Mouse (Mus musculus) lung, embryonic 14.5 days (tissue): ENCODE measurements around the gene Mfsd6. TPM values are rescaled to one million over a fixed set of nuclear protein-coding genes. Genes with fewer than 3 reads are reported as not detected.

Experiments
- ATAC-seq: fragments of 200-750 bp; cut with Nextera tagmentation; 2 replicates; pipeline ENCODE4 v1.8.0; 2017; ENCODE audit warnings: mild to moderate bottlenecking, moderate TSS enrichment, moderate library complexity; ENCODE audit not compliant: insufficient read depth
- DNase-seq: peaks from one replicate; pipeline ENCODE4 v3.0.0-alpha.2; 2015
- H3K27ac ChIP-seq: fragments of 300-500 bp; sonication (generic); 2 replicates; pipeline ENCODE4 v1.5.1; 2014; ENCODE audit warnings: low read depth, mild to moderate bottlenecking, moderate library complexity
- H3K27me3 ChIP-seq: fragments of 300-500 bp; sonication (generic); 2 replicates; pipeline ENCODE4 v1.6.1; 2014; ENCODE audit warnings: low read length, control low read depth; ENCODE audit not compliant: insufficient read depth
- H3K36me3 ChIP-seq: fragments of 300-500 bp; sonication (generic); 2 replicates; pipeline ENCODE4 v1.6.1; 2014; ENCODE audit warnings: control low read depth; ENCODE audit not compliant: insufficient read depth
- H3K4me1 ChIP-seq: fragments of 300-500 bp; sonication (generic); 2 replicates; pipeline ENCODE4 v1.6.1; 2014; ENCODE audit warnings: antibody characterized with exemption, control low read depth; ENCODE audit not compliant: insufficient read depth
- H3K4me2 ChIP-seq: fragments of 300-500 bp; sonication (generic); 2 replicates; pipeline ENCODE4 v1.6.1; 2014; ENCODE audit warnings: mild to moderate bottlenecking
- H3K4me3 ChIP-seq: fragments of 300-500 bp; sonication (generic); 2 replicates; pipeline ENCODE4 v1.5.1; 2014; ENCODE audit warnings: low read depth, low read length
- H3K9ac ChIP-seq: fragments of 300-500 bp; sonication (generic); 2 replicates; pipeline ENCODE4 v1.6.1; 2014
- H3K9me3 ChIP-seq: fragments of 300-500 bp; sonication (generic); 2 replicates; pipeline ENCODE4 v1.6.1; 2016; ENCODE audit warnings: low read depth, low read length, control low read depth
- CTCF ChIP-seq: IDR thresholded peaks from 2 replicates; pipeline ENCODE4 v1.5.1; 2016; ENCODE audit warnings: antibody characterized with exemption, low read depth
- WGBS: fragments of 180-500 bp; shearing (Covaris S2); extraction: QIAGEN DNeasy Blood & Tissue Kit; methylation state at CpG from one replicate; pipeline ENCODE4 v1.1.7; 2014; 5-methylcytosine and 5-hydroxymethylcytosine counted together
- polyA plus RNA-seq: library from polyadenylated mRNA; unstranded; fragments of >200 nt; fragmentation: Nextera tagmentation; extraction: Ambion mirVana; gene quantifications from 2 replicates; pipeline ENCODE4 v1.2.1, GENCODE M21; 2014

Gene Mfsd6
- polyA plus RNA-seq, 1 experiment from 2014 or later, result 3.9 TPM

- WGBS, result 42% methylated on average over 6 of the region's 6 CpGs
- ATAC-seq, result peak; percentile 54; the same call in 1 of the 2 replicates
Measured at GRCm38 (mm10) chr1:52640266-52640665, 87.0 kb downstream of the Mfsd6 start.

DNA sequence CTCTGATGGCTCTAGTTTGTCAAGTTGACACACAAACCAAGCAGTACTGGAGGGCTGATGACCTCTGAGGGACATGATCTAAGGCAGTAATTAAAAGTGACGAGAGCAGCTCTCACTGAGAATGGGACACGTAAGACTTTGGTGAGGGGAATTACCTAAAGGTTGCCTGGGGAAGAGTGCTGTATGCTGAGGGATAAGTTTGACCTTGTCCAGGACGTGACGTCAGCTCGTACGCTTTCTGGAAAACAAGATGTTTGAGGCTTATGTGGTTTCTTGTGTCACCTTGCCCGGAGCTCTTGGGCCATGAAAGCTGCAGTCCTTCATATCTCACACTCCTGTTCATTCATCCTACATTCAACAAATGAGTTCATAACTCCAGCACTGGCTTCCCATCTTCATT, 88.2 kb downstream of the Mfsd6 start:
- Histone ChIP-seq H3K4me3 (no peak overlapping the region), H3K36me3 (peaks cover 21% of the 10 kb centered on the region; the same call in 1 of the 2 replicates), H3K4me2 (no peak overlapping the region), H3K9ac (no peak overlapping the region), H3K9me3 (no peaks in the 10 kb centered on the region), H3K4me1 (no peaks in the 10 kb centered on the region), H3K27ac (no peak overlapping the region), H3K27me3 (no peaks in the 10 kb centered on the region)
- 89% methylated on average over 7 of the region's 7 CpGs for WGBS
- ATAC-seq, result no peak
- TF ChIP-seq CTCF, result no peak
- no peak for DNase-seq

More at GRCm38 (mm10) chr1:52640266-52640665, 87.0 kb downstream of the Mfsd6 start:
- H3K4me2 ChIP-seq, result no peak overlapping the region
- TF ChIP-seq CTCF, result no peak
- peak overlapping the region; percentile 9; the same call in 1 of the 2 replicates for H3K27ac ChIP-seq
- no peaks in the 10 kb centered on the region for H3K27me3 ChIP-seq
- peaks cover 21% of the 10 kb centered on the region; the same call in 1 of the 2 replicates for H3K36me3 ChIP-seq
- no peaks in the 10 kb centered on the region for H3K4me1 ChIP-seq
- H3K9me3 ChIP-seq, result no peaks in the 10 kb centered on the region
- H3K9ac ChIP-seq, result no peak overlapping the region
- no peak overlapping the region for H3K4me3 ChIP-seq
- peak; percentile 15 for DNase-seq

DNA sequence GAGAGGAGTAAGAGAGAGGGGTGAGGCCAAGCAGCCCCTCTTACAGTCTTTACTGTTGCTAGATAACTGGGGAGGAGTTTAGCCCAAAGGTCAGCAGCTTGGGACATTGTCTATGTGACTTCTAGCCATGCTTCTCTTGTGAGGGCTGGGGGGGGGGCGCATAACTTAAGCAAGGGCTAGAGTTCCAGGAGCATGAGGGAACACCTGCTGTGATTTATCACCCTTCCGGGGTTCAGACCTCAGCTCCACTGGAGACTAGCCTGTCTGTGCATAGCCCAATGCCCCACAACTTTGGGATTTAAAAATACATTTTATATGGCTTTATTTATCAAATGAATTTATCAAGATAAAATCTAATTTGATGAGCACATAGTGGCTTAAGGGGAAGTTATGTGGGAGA, 89.2 kb downstream of the Mfsd6 start:
- no peak for TF ChIP-seq CTCF
- H3K9ac ChIP-seq, result no peak overlapping the region
- H3K4me2 ChIP-seq, result no peak overlapping the region
- no peak for ATAC-seq
- no peak overlapping the region for H3K27ac ChIP-seq
- no peak overlapping the region for H3K4me3 ChIP-seq
- no peaks in the 10 kb centered on the region for H3K9me3 ChIP-seq
- no peak for DNase-seq
- WGBS, result 74% methylated on average over 2 of the region's 2 CpGs
- peaks cover 21% of the 10 kb centered on the region; the same call in 1 of the 2 replicates for H3K36me3 ChIP-seq
- no peaks in the 10 kb centered on the region for H3K27me3 ChIP-seq
- no peaks in the 10 kb centered on the region for H3K4me1 ChIP-seq

DNA sequence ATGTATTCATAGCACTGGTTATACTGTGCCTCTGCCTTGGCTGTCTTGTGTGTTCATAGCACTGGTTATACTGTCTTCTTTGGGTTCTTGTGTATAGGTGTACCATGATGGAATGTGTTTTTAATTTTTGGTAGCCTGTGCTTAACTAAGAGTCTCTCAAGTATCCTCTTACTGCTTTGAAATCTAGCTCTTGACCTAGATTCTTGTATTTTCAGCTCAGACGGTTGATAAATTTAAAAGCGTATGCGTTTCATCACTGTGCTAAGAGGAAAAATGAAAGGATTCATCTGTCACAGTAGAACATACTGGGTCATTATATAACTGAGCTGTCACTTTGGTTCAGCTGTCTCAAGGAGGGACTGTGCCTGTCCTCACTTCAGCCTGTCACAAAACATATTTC, 91.3 kb downstream of the Mfsd6 start:
- DNase-seq, result no peak
- no peak overlapping the region for H3K4me3 ChIP-seq

GRCm38 (mm10) chr1:52634251-52634650, 93.0 kb downstream of the Mfsd6 start:
- ATAC-seq (no peak), DNase-seq (no peak)
- peaks cover 6% of the 10 kb centered on the region; the same call in 1 of the 2 replicates for H3K36me3 ChIP-seq
- 95% methylated on average over 6 of the region's 6 CpGs for WGBS
- no peaks in the 10 kb centered on the region for H3K27me3 ChIP-seq
- no peak overlapping the region for H3K27ac ChIP-seq
- no peaks in the 10 kb centered on the region for H3K9me3 ChIP-seq
- H3K4me3 ChIP-seq, result no peak overlapping the region
- no peak overlapping the region for H3K4me2 ChIP-seq
- no peak for TF ChIP-seq CTCF
- H3K4me1 ChIP-seq, result 0 out of 2 replicates have a peak, but pooled peaks cover 3% of the 10 kb centered on the region
- H3K9ac ChIP-seq, result no peak overlapping the region

More for the DNA sequence above, 91.3 kb downstream of the Mfsd6 start:
- no peak overlapping the region for H3K4me2 ChIP-seq
- ATAC-seq, result no peak
- WGBS, result 84% methylated on average over 3 of the region's 3 CpGs
- H3K9me3 ChIP-seq, result no peaks in the 10 kb centered on the region
- no peaks in the 10 kb centered on the region for H3K27me3 ChIP-seq
- peaks cover 15% of the 10 kb centered on the region; the same call in 1 of the 2 replicates for H3K36me3 ChIP-seq
- 0 out of 2 replicates have a peak, but pooled peaks cover 3% of the 10 kb centered on the region for H3K4me1 ChIP-seq
- no peak for TF ChIP-seq CTCF
- H3K27ac ChIP-seq, result no peak overlapping the region
- H3K9ac ChIP-seq, result no peak overlapping the region

DNA sequence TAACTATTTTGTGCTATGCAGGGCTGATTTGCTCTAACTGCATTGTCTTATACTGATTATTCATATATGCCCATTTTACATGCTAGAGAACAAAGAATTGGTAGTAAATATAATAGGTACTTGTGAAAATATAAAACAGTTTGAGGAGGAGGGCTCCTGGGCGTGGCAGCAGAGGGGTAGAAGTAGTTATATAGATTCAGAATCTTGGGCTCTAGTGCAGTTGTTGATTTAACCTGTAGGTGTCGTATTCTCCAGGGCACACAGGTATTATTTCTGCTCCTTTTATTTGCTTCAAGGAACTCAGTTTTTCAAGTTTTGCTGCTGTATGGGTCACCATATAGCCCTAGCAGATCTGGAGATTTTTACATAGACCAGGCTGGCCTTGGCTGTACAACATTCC, 95.7 kb downstream of the Mfsd6 start:
- peak overlapping the region; percentile 87 for H3K4me3 ChIP-seq
- H3K4me2 ChIP-seq, result peak overlapping the region; percentile 68
- no peak overlapping the region for H3K27ac ChIP-seq
- peak; percentile 35 for TF ChIP-seq CTCF
- no peaks in the 10 kb centered on the region; the same call in 1 of the 2 replicates for H3K36me3 ChIP-seq
- H3K27me3 ChIP-seq, result no peaks in the 10 kb centered on the region
- 0 out of 2 replicates have a peak, but pooled peaks cover 3% of the 10 kb centered on the region for H3K4me1 ChIP-seq
- 55% methylated on average over 2 of the region's 2 CpGs for WGBS
- ATAC-seq, result no peak
- DNase-seq, result peak; percentile 37
- H3K9me3 ChIP-seq, result no peaks in the 10 kb centered on the region
- H3K9ac ChIP-seq, result 0 out of 2 replicates have a peak overlapping the region, but pooled peaks have one; percentile 87

GRCm38 (mm10) chr1:52630937-52631299, 96.3 kb downstream of the Mfsd6 start:
- 0 out of 2 replicates have a peak, but pooled peaks cover 3% of the 10 kb centered on the region for H3K4me1 ChIP-seq
- H3K9ac ChIP-seq, result peak overlapping the region; percentile 87
- H3K4me3 ChIP-seq, result peak overlapping the region; percentile 87
- peak; percentile 76 for ATAC-seq
- H3K9me3 ChIP-seq, result no peaks in the 10 kb centered on the region
- no peaks in the 10 kb centered on the region for H3K27me3 ChIP-seq
- H3K36me3 ChIP-seq, result no peaks in the 10 kb centered on the region
- no peak for TF ChIP-seq CTCF
- DNase-seq, result peak; percentile 69
- WGBS, result under 1% methylated on average over 6 of the region's 6 CpGs
- H3K4me2 ChIP-seq, result peak overlapping the region; percentile 68
- peak overlapping the region; percentile 87 for H3K27ac ChIP-seq
